Mouse (Mus musculus): Measurements from ENCODE around the gene Gucy2c. TPM values are rescaled to one million over a fixed set of nuclear protein-coding genes. Genes with fewer than 3 reads are reported as not detected.

Gucy2c gene
- polyA plus RNA-seq, 1 experiment from 2014 or later: not detected

- WGBS: 76% methylated on average over 3 of the region's 3 CpGs
- H3K4me3 ChIP-seq (ENCODE audit: control insufficient read depth in 1 of 2, insufficient read depth in 1 of 2, low read depth in 1 of 2, low read length in 2 of 2): no peak overlapping the region
- no peaks in the 10 kb centered on the region for H3K4me1 ChIP-seq (ENCODE audit: control insufficient read depth in 2 of 2, insufficient read depth in 2 of 2, low read length in 2 of 2)
- H3K27me3 ChIP-seq (ENCODE audit: control insufficient read depth, insufficient read depth, low read length): no peaks in the 10 kb centered on the region
- H3K36me3 ChIP-seq (ENCODE audit: control insufficient read depth, insufficient read depth, low read length): no peaks in the 10 kb centered on the region
- no peak overlapping the region for H3K4me2 ChIP-seq (ENCODE audit: low read length)
- no peaks in the 10 kb centered on the region for H3K9me3 ChIP-seq (ENCODE audit: control insufficient read depth, low read length)
- H3K9ac ChIP-seq (ENCODE audit: low read length): no peak overlapping the region
- no peak for ATAC-seq (ENCODE audit: insufficient number of reproducible peaks, insufficient read depth, low FRiP score, low read depth)
- no peak overlapping the region for H3K27ac ChIP-seq (replicated peaks in 1 of 2; ENCODE audit: control insufficient read depth in 1 of 2, insufficient read depth in 1 of 2, low read depth in 2 of 2, low read length in 2 of 2)
These were observed 58.4 kb downstream of the Gucy2c start for GRCm38 (mm10) chr6:136723171-136723570.

GRCm38 (mm10) chr6:136722565-136722964 lies 59.0 kb downstream of the Gucy2c start:
- H3K4me1 ChIP-seq (ENCODE audit: control insufficient read depth in 2 of 2, insufficient read depth in 2 of 2, low read length in 2 of 2): no peaks in the 10 kb centered on the region
- H3K27ac ChIP-seq (replicated peaks in 1 of 2; ENCODE audit: control insufficient read depth in 1 of 2, insufficient read depth in 1 of 2, low read depth in 2 of 2, low read length in 2 of 2): no peak overlapping the region
- no peak overlapping the region for H3K4me2 ChIP-seq (ENCODE audit: low read length)
- no peak overlapping the region for H3K4me3 ChIP-seq (ENCODE audit: control insufficient read depth in 1 of 2, insufficient read depth in 1 of 2, low read depth in 1 of 2, low read length in 2 of 2)
- no peaks in the 10 kb centered on the region for H3K9me3 ChIP-seq (ENCODE audit: control insufficient read depth, low read length)
- ATAC-seq (ENCODE audit: insufficient number of reproducible peaks, insufficient read depth, low FRiP score, low read depth): no peak
- no peak overlapping the region for H3K9ac ChIP-seq (ENCODE audit: low read length)
- H3K27me3 ChIP-seq (ENCODE audit: control insufficient read depth, insufficient read depth, low read length): no peaks in the 10 kb centered on the region
- 83% methylated on average over 7 of the region's 7 CpGs for WGBS
- H3K36me3 ChIP-seq (ENCODE audit: control insufficient read depth, insufficient read depth, low read length): no peaks in the 10 kb centered on the region

GRCm38 (mm10) chr6:136721925-136722324 lies 59.6 kb downstream of the Gucy2c start:
- Histone ChIP-seq H3K9me3 (ENCODE audit: control insufficient read depth, low read length) (no peaks in the 10 kb centered on the region), H3K4me3 (ENCODE audit: control insufficient read depth in 1 of 2, insufficient read depth in 1 of 2, low read depth in 1 of 2, low read length in 2 of 2) (no peak overlapping the region), H3K27ac (replicated peaks in 1 of 2; ENCODE audit: control insufficient read depth in 1 of 2, insufficient read depth in 1 of 2, low read depth in 2 of 2, low read length in 2 of 2) (no peak overlapping the region), H3K36me3 (ENCODE audit: control insufficient read depth, insufficient read depth, low read length) (no peaks in the 10 kb centered on the region), H3K27me3 (ENCODE audit: control insufficient read depth, insufficient read depth, low read length) (no peaks in the 10 kb centered on the region), H3K4me1 (ENCODE audit: control insufficient read depth in 2 of 2, insufficient read depth in 2 of 2, low read length in 2 of 2) (no peaks in the 10 kb centered on the region), H3K9ac (ENCODE audit: low read length) (no peak overlapping the region), H3K4me2 (ENCODE audit: low read length) (no peak overlapping the region)
- ATAC-seq (ENCODE audit: insufficient number of reproducible peaks, insufficient read depth, low FRiP score, low read depth): no peak
- 53% methylated on average over 6 of the region's 6 CpGs for WGBS

- no peak overlapping the region for H3K9ac ChIP-seq (ENCODE audit: low read length)
- no peak for ATAC-seq (ENCODE audit: insufficient number of reproducible peaks, insufficient read depth, low FRiP score, low read depth)
- WGBS: 85% methylated on average over 15 of the region's 15 CpGs
- H3K4me2 ChIP-seq (ENCODE audit: low read length): no peak overlapping the region
- no peaks in the 10 kb centered on the region for H3K9me3 ChIP-seq (ENCODE audit: control insufficient read depth, low read length)
- H3K27ac ChIP-seq (replicated peaks in 1 of 2; ENCODE audit: control insufficient read depth in 1 of 2, insufficient read depth in 1 of 2, low read depth in 2 of 2, low read length in 2 of 2): no peak overlapping the region
- no peak overlapping the region for H3K4me3 ChIP-seq (ENCODE audit: control insufficient read depth in 1 of 2, insufficient read depth in 1 of 2, low read depth in 1 of 2, low read length in 2 of 2)
- H3K27me3 ChIP-seq (ENCODE audit: control insufficient read depth, insufficient read depth, low read length): no peaks in the 10 kb centered on the region
- no peaks in the 10 kb centered on the region for H3K36me3 ChIP-seq (ENCODE audit: control insufficient read depth, insufficient read depth, low read length)
- H3K4me1 ChIP-seq (ENCODE audit: control insufficient read depth in 2 of 2, insufficient read depth in 2 of 2, low read length in 2 of 2): no peaks in the 10 kb centered on the region
These were observed 61.1 kb downstream of the Gucy2c start for GRCm38 (mm10) chr6:136720436-136720835.

GRCm38 (mm10) chr6:136715881-136716431 lies 65.6 kb downstream of the Gucy2c start:
- Histone ChIP-seq H3K27ac (replicated peaks in 1 of 2; ENCODE audit: control insufficient read depth in 1 of 2, insufficient read depth in 1 of 2, low read depth in 2 of 2, low read length in 2 of 2) (no peak overlapping the region), H3K4me2 (ENCODE audit: low read length) (no peak overlapping the region), H3K9ac (ENCODE audit: low read length) (no peak overlapping the region), H3K27me3 (ENCODE audit: control insufficient read depth, insufficient read depth, low read length) (no peaks in the 10 kb centered on the region), H3K4me3 (ENCODE audit: control insufficient read depth in 1 of 2, insufficient read depth in 1 of 2, low read depth in 1 of 2, low read length in 2 of 2) (no peak overlapping the region), H3K9me3 (ENCODE audit: control insufficient read depth, low read length) (no peaks in the 10 kb centered on the region), H3K4me1 (ENCODE audit: control insufficient read depth in 2 of 2, insufficient read depth in 2 of 2, low read length in 2 of 2) (no peaks in the 10 kb centered on the region), H3K36me3 (ENCODE audit: control insufficient read depth, insufficient read depth, low read length) (no peaks in the 10 kb centered on the region)
- ATAC-seq (ENCODE audit: insufficient number of reproducible peaks, insufficient read depth, low FRiP score, low read depth): no peak
- 79% methylated on average over 10 of the region's 11 CpGs for WGBS

GRCm38 (mm10) chr6:136714097-136714496 lies 67.5 kb downstream of the Gucy2c start:
- no peak for ATAC-seq (ENCODE audit: insufficient number of reproducible peaks, insufficient read depth, low FRiP score, low read depth)
- Histone ChIP-seq H3K27ac (replicated peaks in 1 of 2; ENCODE audit: control insufficient read depth in 1 of 2, insufficient read depth in 1 of 2, low read depth in 2 of 2, low read length in 2 of 2) (no peak overlapping the region), H3K9me3 (ENCODE audit: control insufficient read depth, low read length) (no peaks in the 10 kb centered on the region), H3K4me3 (ENCODE audit: control insufficient read depth in 1 of 2, insufficient read depth in 1 of 2, low read depth in 1 of 2, low read length in 2 of 2) (no peak overlapping the region), H3K9ac (ENCODE audit: low read length) (no peak overlapping the region), H3K36me3 (ENCODE audit: control insufficient read depth, insufficient read depth, low read length) (no peaks in the 10 kb centered on the region), H3K4me1 (ENCODE audit: control insufficient read depth in 2 of 2, insufficient read depth in 2 of 2, low read length in 2 of 2) (no peaks in the 10 kb centered on the region), H3K27me3 (ENCODE audit: control insufficient read depth, insufficient read depth, low read length) (no peaks in the 10 kb centered on the region), H3K4me2 (ENCODE audit: low read length) (no peak overlapping the region)
- 81% methylated on average over 3 of the region's 3 CpGs for whole genome bisulfite sequencing

- no peak for ATAC-seq (ENCODE audit: insufficient number of reproducible peaks, insufficient read depth, low FRiP score, low read depth)
- Histone ChIP-seq H3K9ac (ENCODE audit: low read length) (no peak overlapping the region), H3K27ac (replicated peaks in 1 of 2; ENCODE audit: control insufficient read depth in 1 of 2, insufficient read depth in 1 of 2, low read depth in 2 of 2, low read length in 2 of 2) (no peak overlapping the region), H3K9me3 (ENCODE audit: control insufficient read depth, low read length) (no peaks in the 10 kb centered on the region), H3K36me3 (ENCODE audit: control insufficient read depth, insufficient read depth, low read length) (no peaks in the 10 kb centered on the region), H3K4me2 (ENCODE audit: low read length) (no peak overlapping the region), H3K27me3 (ENCODE audit: control insufficient read depth, insufficient read depth, low read length) (no peaks in the 10 kb centered on the region), H3K4me3 (ENCODE audit: control insufficient read depth in 1 of 2, insufficient read depth in 1 of 2, low read depth in 1 of 2, low read length in 2 of 2) (no peak overlapping the region), H3K4me1 (ENCODE audit: control insufficient read depth in 2 of 2, insufficient read depth in 2 of 2, low read length in 2 of 2) (no peaks in the 10 kb centered on the region)
- 83% methylated on average over 5 of the region's 5 CpGs for WGBS
These were observed 71.2 kb downstream of the Gucy2c start for GRCm38 (mm10) chr6:136710408-136710807.

- H3K27ac ChIP-seq (replicated peaks in 1 of 2; ENCODE audit: control insufficient read depth in 1 of 2, insufficient read depth in 1 of 2, low read depth in 2 of 2, low read length in 2 of 2): no peak overlapping the region
- H3K4me3 ChIP-seq (ENCODE audit: control insufficient read depth in 1 of 2, insufficient read depth in 1 of 2, low read depth in 1 of 2, low read length in 2 of 2): no peak overlapping the region
- no peaks in the 10 kb centered on the region for H3K27me3 ChIP-seq (ENCODE audit: control insufficient read depth, insufficient read depth, low read length)
- H3K9ac ChIP-seq (ENCODE audit: low read length): no peak overlapping the region
- no peak for ATAC-seq (ENCODE audit: insufficient number of reproducible peaks, insufficient read depth, low FRiP score, low read depth)
- H3K4me2 ChIP-seq (ENCODE audit: low read length): no peak overlapping the region
- H3K9me3 ChIP-seq (ENCODE audit: control insufficient read depth, low read length): no peaks in the 10 kb centered on the region
- no peaks in the 10 kb centered on the region for H3K36me3 ChIP-seq (ENCODE audit: control insufficient read depth, insufficient read depth, low read length)
- 87% methylated on average over 6 of the region's 6 CpGs for WGBS
- no peaks in the 10 kb centered on the region for H3K4me1 ChIP-seq (ENCODE audit: control insufficient read depth in 2 of 2, insufficient read depth in 2 of 2, low read length in 2 of 2)
These were observed 73.0 kb downstream of the Gucy2c start for GRCm38 (mm10) chr6:136708597-136708996.

Measured in heart, embryonic 14.5 days (tissue).